Mouse (Mus musculus): ENCODE measurements around the gene Mta1. TPM values are rescaled to one million over a fixed set of nuclear protein-coding genes. Genes with fewer than 3 reads are reported as not detected.

Mta1 gene
- polyA plus RNA-seq, 1 experiment from 2014 or later: 12.1 TPM

GRCm38 (mm10) chr12:113119516-113120410 lies 21.7 kb downstream of the Mta1 start:
- no peak overlapping the region for H3K4me2 ChIP-seq (ENCODE audit: low read depth, low read length)
- H3K36me3 ChIP-seq (ENCODE audit: control insufficient read depth, insufficient read depth): peaks cover 59% of the 10 kb centered on the region
- WGBS: 84% methylated on average over 20 of the region's 20 CpGs
- H3K4me1 ChIP-seq (ENCODE audit: control insufficient read depth, insufficient read depth, low read length): peaks cover 17% of the 10 kb centered on the region
- H3K27ac ChIP-seq (ENCODE audit: low read length): peak overlapping the region; percentile 20
- H3K9me3 ChIP-seq (replicated peaks; ENCODE audit: control insufficient read depth, low read length): no peaks in the 10 kb centered on the region
- peak; percentile 42; the same call in 1 of the 2 replicates for ATAC-seq (replicated peaks; ENCODE audit: extremely low read depth, insufficient read depth, low FRiP score)
- H3K9ac ChIP-seq (ENCODE audit: low read length): no peak overlapping the region
- H3K27me3 ChIP-seq (ENCODE audit: control insufficient read depth, insufficient read depth, low read length): no peaks in the 10 kb centered on the region
- no peak overlapping the region for H3K4me3 ChIP-seq (ENCODE audit: low read length)

- Histone ChIP-seq H3K9me3 (replicated peaks; ENCODE audit: control insufficient read depth, low read length) (no peaks in the 10 kb centered on the region), H3K36me3 (ENCODE audit: control insufficient read depth, insufficient read depth) (peaks cover 80% of the 10 kb centered on the region), H3K27me3 (ENCODE audit: control insufficient read depth, insufficient read depth, low read length) (no peaks in the 10 kb centered on the region), H3K4me2 (ENCODE audit: low read depth, low read length) (no peak overlapping the region), H3K27ac (ENCODE audit: low read length) (peak overlapping the region; percentile 29), H3K9ac (ENCODE audit: low read length) (no peak overlapping the region), H3K4me1 (ENCODE audit: control insufficient read depth, insufficient read depth, low read length) (peaks cover 15% of the 10 kb centered on the region), H3K4me3 (ENCODE audit: low read length) (no peak overlapping the region)
- WGBS: 71% methylated on average over 6 of the region's 6 CpGs
- ATAC-seq (replicated peaks; ENCODE audit: extremely low read depth, insufficient read depth, low FRiP score): no peak
Observed at GRCm38 (mm10) chr12:113124726-113125125, 26.6 kb downstream of the Mta1 start.

GRCm38 (mm10) chr12:113130732-113131131 lies 32.7 kb downstream of the Mta1 start:
- H3K4me2 ChIP-seq (ENCODE audit: low read depth, low read length): no peak overlapping the region
- H3K4me1 ChIP-seq (ENCODE audit: control insufficient read depth, insufficient read depth, low read length): peaks cover 35% of the 10 kb centered on the region
- 95% methylated on average over 8 of the region's 8 CpGs for WGBS
- no peak for ATAC-seq (replicated peaks; ENCODE audit: extremely low read depth, insufficient read depth, low FRiP score)
- H3K27me3 ChIP-seq (ENCODE audit: control insufficient read depth, insufficient read depth, low read length): no peaks in the 10 kb centered on the region
- no peak overlapping the region for H3K4me3 ChIP-seq (ENCODE audit: low read length)
- H3K9me3 ChIP-seq (replicated peaks; ENCODE audit: control insufficient read depth, low read length): no peaks in the 10 kb centered on the region
- H3K27ac ChIP-seq (ENCODE audit: low read length): no peak overlapping the region
- H3K9ac ChIP-seq (ENCODE audit: low read length): no peak overlapping the region
- H3K36me3 ChIP-seq (ENCODE audit: control insufficient read depth, insufficient read depth): peaks cover 74% of the 10 kb centered on the region

GRCm38 (mm10) chr12:113131601-113132000 lies 33.5 kb downstream of the Mta1 start:
- Histone ChIP-seq H3K4me2 (ENCODE audit: low read depth, low read length) (no peak overlapping the region), H3K4me1 (ENCODE audit: control insufficient read depth, insufficient read depth, low read length) (peaks cover 42% of the 10 kb centered on the region), H3K4me3 (ENCODE audit: low read length) (no peak overlapping the region), H3K9me3 (replicated peaks; ENCODE audit: control insufficient read depth, low read length) (no peaks in the 10 kb centered on the region), H3K27ac (ENCODE audit: low read length) (peak overlapping the region; percentile 98), H3K9ac (ENCODE audit: low read length) (0 out of 2 replicates have a peak overlapping the region, but pooled peaks have one; percentile 11), H3K36me3 (ENCODE audit: control insufficient read depth, insufficient read depth) (peaks cover 78% of the 10 kb centered on the region), H3K27me3 (ENCODE audit: control insufficient read depth, insufficient read depth, low read length) (no peaks in the 10 kb centered on the region)
- no peak for ATAC-seq (replicated peaks; ENCODE audit: extremely low read depth, insufficient read depth, low FRiP score)
- WGBS: 95% methylated on average over 14 of the region's 14 CpGs

GRCm38 (mm10) chr12:113132567-113132966 lies 34.5 kb downstream of the Mta1 start:
- peaks cover 51% of the 10 kb centered on the region for H3K4me1 ChIP-seq (ENCODE audit: control insufficient read depth, insufficient read depth, low read length)
- whole genome bisulfite sequencing: 23% methylated on average over 2 of the region's 2 CpGs
- no peak overlapping the region for H3K9ac ChIP-seq (ENCODE audit: low read length)
- peak; percentile 94 for ATAC-seq (replicated peaks; ENCODE audit: extremely low read depth, insufficient read depth, low FRiP score)
- no peak overlapping the region for H3K4me3 ChIP-seq (ENCODE audit: low read length)
- no peaks in the 10 kb centered on the region for H3K9me3 ChIP-seq (replicated peaks; ENCODE audit: control insufficient read depth, low read length)
- H3K4me2 ChIP-seq (ENCODE audit: low read depth, low read length): no peak overlapping the region
- H3K36me3 ChIP-seq (ENCODE audit: control insufficient read depth, insufficient read depth): peaks cover 75% of the 10 kb centered on the region
- H3K27me3 ChIP-seq (ENCODE audit: control insufficient read depth, insufficient read depth, low read length): no peaks in the 10 kb centered on the region
- peak overlapping the region; percentile 98 for H3K27ac ChIP-seq (ENCODE audit: low read length)

GRCm38 (mm10) chr12:113133260-113133659 lies 35.2 kb downstream of the Mta1 start:
- peaks cover 68% of the 10 kb centered on the region for H3K36me3 ChIP-seq (ENCODE audit: control insufficient read depth, insufficient read depth)
- H3K27me3 ChIP-seq (ENCODE audit: control insufficient read depth, insufficient read depth, low read length): no peaks in the 10 kb centered on the region
- H3K4me3 ChIP-seq (ENCODE audit: low read length): no peak overlapping the region
- WGBS: 72% methylated on average over 9 of the region's 9 CpGs
- no peaks in the 10 kb centered on the region for H3K9me3 ChIP-seq (replicated peaks; ENCODE audit: control insufficient read depth, low read length)
- ATAC-seq (replicated peaks; ENCODE audit: extremely low read depth, insufficient read depth, low FRiP score): 0 out of 2 replicates have a peak, but pooled peaks have one; percentile 2
- H3K9ac ChIP-seq (ENCODE audit: low read length): peak overlapping the region; percentile 60
- peak overlapping the region; percentile 98 for H3K27ac ChIP-seq (ENCODE audit: low read length)
- H3K4me2 ChIP-seq (ENCODE audit: low read depth, low read length): peak overlapping the region; percentile 33
- H3K4me1 ChIP-seq (ENCODE audit: control insufficient read depth, insufficient read depth, low read length): peaks cover 52% of the 10 kb centered on the region

- Histone ChIP-seq H3K27me3 (ENCODE audit: control insufficient read depth, insufficient read depth, low read length) (no peaks in the 10 kb centered on the region), H3K9ac (ENCODE audit: low read length) (peak overlapping the region; percentile 60), H3K27ac (ENCODE audit: low read length) (peak overlapping the region; percentile 98), H3K4me2 (ENCODE audit: low read depth, low read length) (no peak overlapping the region), H3K9me3 (replicated peaks; ENCODE audit: control insufficient read depth, low read length) (no peaks in the 10 kb centered on the region), H3K4me1 (ENCODE audit: control insufficient read depth, insufficient read depth, low read length) (peaks cover 57% of the 10 kb centered on the region), H3K36me3 (ENCODE audit: control insufficient read depth, insufficient read depth) (peaks cover 62% of the 10 kb centered on the region), H3K4me3 (ENCODE audit: low read length) (no peak overlapping the region)
- 54% methylated on average over 5 of the region's 5 CpGs for WGBS
- ATAC-seq (replicated peaks; ENCODE audit: extremely low read depth, insufficient read depth, low FRiP score): no peak
Observed at GRCm38 (mm10) chr12:113133861-113134403, 35.9 kb downstream of the Mta1 start.

- 71% methylated on average over 4 of the region's 4 CpGs for WGBS
- Histone ChIP-seq H3K27me3 (ENCODE audit: control insufficient read depth, insufficient read depth, low read length) (no peaks in the 10 kb centered on the region), H3K4me3 (ENCODE audit: low read length) (no peak overlapping the region), H3K9ac (ENCODE audit: low read length) (peak overlapping the region; percentile 39), H3K9me3 (replicated peaks; ENCODE audit: control insufficient read depth, low read length) (no peaks in the 10 kb centered on the region), H3K4me2 (ENCODE audit: low read depth, low read length) (no peak overlapping the region), H3K27ac (ENCODE audit: low read length) (peak overlapping the region; percentile 98), H3K36me3 (ENCODE audit: control insufficient read depth, insufficient read depth) (peaks cover 56% of the 10 kb centered on the region), H3K4me1 (ENCODE audit: control insufficient read depth, insufficient read depth, low read length) (peaks cover 62% of the 10 kb centered on the region)
- ATAC-seq (replicated peaks; ENCODE audit: extremely low read depth, insufficient read depth, low FRiP score): no peak
Observed at GRCm38 (mm10) chr12:113134502-113134901, 36.4 kb downstream of the Mta1 start.

- Histone ChIP-seq H3K4me1 (ENCODE audit: control insufficient read depth, insufficient read depth, low read length) (peaks cover 66% of the 10 kb centered on the region), H3K9me3 (replicated peaks; ENCODE audit: control insufficient read depth, low read length) (no peaks in the 10 kb centered on the region)
- 81% methylated on average over 7 of the region's 7 CpGs for WGBS
Observed at GRCm38 (mm10) chr12:113135401-113135800, 37.3 kb downstream of the Mta1 start.

More at GRCm38 (mm10) chr12:113135401-113135800, 37.3 kb downstream of the Mta1 start:
- Histone ChIP-seq H3K27ac (ENCODE audit: low read length) (no peak overlapping the region), H3K4me3 (ENCODE audit: low read length) (no peak overlapping the region), H3K27me3 (ENCODE audit: control insufficient read depth, insufficient read depth, low read length) (no peaks in the 10 kb centered on the region), H3K36me3 (ENCODE audit: control insufficient read depth, insufficient read depth) (peaks cover 49% of the 10 kb centered on the region), H3K9ac (ENCODE audit: low read length) (peak overlapping the region; percentile 39), H3K4me2 (ENCODE audit: low read depth, low read length) (no peak overlapping the region)
- ATAC-seq (replicated peaks; ENCODE audit: extremely low read depth, insufficient read depth, low FRiP score): no peak

Data from heart, embryonic 16.5 days (tissue).